Mouse (Mus musculus): Measurements from ENCODE around the gene Aimp2.

Aimp2 gene

GRCm38 (mm10) chr5:143909417-143910400 lies at the start of gene Aimp2, which contains the start of gene Pms2:
Gene Aimp2 (minus strand): TSS chr5:143909847.
Gene Pms2 (plus strand): TSS chr5:143909964.
- peak; percentile 96 for DNase-seq

DNA sequence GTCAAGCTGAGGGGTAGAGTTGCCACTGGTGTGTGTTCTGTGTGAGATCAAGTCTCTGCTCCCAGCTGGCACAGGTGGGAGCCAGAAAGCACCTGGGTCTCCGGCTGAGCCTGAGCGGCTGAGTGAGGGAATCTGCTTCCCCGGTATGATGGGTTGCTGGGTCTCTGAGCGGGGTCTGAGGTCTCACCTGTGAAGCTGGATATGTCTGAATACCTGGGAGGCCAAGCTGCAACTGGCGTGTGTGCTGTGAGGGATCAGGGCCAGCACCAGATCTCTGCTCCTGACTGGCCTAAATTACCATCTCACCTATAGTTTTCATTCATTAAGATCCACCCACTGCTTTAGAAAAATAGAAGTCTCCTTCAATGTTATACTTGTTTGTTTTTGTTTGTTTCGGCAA lies 47.5 kb upstream of the Aimp2 start:
- no peak for DNase-seq

DNA sequence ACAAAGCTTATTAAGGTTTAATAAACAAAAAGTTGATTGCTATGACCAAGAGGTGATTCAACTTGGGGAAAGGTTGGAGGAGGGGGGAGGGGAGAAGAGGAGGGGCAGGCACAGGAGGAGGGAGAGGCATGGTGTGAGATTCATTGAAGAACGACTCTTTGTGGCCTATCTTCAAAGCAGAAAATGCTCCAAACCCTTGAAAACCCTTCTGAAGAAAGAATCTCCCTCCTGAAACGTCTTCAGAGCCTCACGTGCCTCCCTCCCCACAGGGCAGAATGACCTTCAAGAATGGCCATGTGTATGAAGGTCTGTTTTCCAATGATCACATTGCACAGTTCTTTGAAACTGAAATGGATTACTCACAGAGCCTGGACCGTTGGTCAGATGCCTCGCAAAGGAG lies 40.4 kb upstream of the Aimp2 start:
- no peak for DNase-seq

- no peak for DNase-seq
These were observed 38.7 kb upstream of the Aimp2 start for GRCm38 (mm10) chr5:143948361-143948760.

- peak; percentile 78 for DNase-seq
These were observed 33.8 kb upstream of the Aimp2 start for GRCm38 (mm10) chr5:143943231-143944125.

DNA sequence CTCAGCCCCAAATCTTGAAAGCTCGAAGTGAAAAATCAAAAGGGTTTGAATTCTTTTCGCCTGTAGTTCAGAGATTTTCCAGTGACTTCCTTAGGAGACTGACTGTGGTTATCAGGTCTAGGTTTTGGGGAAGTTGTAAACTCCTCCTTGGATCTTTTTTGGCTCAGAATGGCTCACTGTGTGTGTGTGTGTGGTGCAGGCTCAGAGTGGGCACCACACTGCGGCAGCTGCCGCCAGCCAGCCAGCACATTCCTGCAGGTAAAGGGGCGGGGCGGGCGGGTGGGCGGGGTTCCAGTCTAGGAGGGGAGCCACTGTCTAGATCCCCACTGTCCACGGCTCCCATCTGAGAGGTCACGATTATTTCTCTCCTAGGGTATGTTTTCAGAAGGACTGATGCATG lies 31.9 kb upstream of the Aimp2 start:
- no peak for DNase-seq

DNA sequence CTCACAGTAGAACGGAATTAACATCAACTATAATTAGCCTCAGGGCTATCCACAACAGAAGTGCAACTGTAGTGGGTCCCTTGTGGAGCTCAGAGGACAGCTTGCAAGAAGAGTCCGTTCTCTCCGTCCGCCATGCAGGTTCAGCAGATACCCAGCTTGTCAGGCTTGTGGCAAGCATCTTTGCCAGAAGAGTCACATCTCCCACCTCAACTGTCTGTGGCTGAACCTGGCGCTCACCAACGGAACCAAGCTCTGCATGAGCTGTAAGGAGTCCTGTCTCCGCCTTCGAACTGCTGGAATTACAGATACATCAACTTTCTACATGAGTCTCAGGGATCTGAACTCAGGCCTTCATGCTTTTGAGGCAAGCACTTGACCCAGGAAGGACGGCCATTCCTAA lies 26.5 kb upstream of the Aimp2 start:
- no peak for DNase-seq

- no peak for DNase-seq
These were observed 24.2 kb upstream of the Aimp2 start for GRCm38 (mm10) chr5:143933875-143934274.

DNA sequence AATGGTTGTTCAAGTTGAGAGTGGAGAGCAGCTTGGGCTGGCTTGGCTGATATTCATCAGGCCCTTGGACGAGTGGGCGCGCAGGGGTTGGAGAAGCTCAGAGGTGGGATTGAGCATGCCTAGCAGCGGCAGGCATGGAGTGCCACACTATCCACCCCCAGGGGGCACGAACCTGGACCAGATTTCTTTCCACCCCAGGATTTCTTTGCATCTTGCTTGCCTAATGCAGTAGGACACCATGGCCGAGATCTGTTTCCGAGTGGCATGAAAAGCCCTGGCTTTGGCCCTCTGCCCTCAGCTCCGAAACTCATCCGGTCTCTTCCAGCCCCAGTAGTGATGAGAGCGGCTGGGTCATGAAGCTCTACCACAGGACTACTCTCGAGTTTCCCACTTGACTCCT lies 23.8 kb upstream of the Aimp2 start:
- DNase-seq = no peak

GRCm38 (mm10) chr5:143932831-143933230 lies 23.2 kb upstream of the Aimp2 start, which contains the start of gene Rsph10b:
Gene Rsph10b (plus strand): TSS chr5:143933035.
- DNase-seq = no peak

GRCm38 (mm10) chr5:143931863-143932580 lies 22.4 kb upstream of the Aimp2 start:
- DNase-seq = no peak

GRCm38 (mm10) chr5:143930656-143931055 lies 21.0 kb upstream of the Aimp2 start:
- DNase-seq = no peak

DNA sequence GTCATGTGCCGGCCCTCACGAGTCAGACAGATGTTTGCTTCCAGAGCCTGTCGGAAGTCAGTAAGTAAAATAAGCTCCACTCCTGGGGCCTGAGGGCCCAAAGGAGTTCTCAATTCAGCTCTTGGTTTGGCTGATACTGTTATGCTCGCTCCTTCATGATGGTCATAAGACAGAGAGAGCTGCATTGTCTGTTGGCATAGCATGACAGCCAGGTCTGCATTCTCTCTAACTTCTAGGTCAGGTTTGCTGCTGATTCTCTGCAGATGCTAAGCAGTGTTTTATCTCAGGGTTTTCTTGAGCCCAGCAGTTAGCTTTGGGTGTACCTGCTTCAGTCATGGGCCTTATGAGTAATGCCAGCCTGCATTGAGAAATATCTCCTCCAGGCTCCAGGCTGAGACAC lies 19.6 kb upstream of the Aimp2 start:
- no peak for DNase-seq

GRCm38 (mm10) chr5:143927875-143928274 lies 18.2 kb upstream of the Aimp2 start, which contains the start of gene Gm42421:
Gene Gm42421 (plus strand): TSS chr5:143928175.
- no peak for DNase-seq

GRCm38 (mm10) chr5:143924781-143925452 lies 15.3 kb upstream of the Aimp2 start:
- no peak for DNase-seq

GRCm38 (mm10) chr5:143918120-143918519 lies 8.5 kb upstream of the Aimp2 start:
- no peak for DNase-seq

DNA sequence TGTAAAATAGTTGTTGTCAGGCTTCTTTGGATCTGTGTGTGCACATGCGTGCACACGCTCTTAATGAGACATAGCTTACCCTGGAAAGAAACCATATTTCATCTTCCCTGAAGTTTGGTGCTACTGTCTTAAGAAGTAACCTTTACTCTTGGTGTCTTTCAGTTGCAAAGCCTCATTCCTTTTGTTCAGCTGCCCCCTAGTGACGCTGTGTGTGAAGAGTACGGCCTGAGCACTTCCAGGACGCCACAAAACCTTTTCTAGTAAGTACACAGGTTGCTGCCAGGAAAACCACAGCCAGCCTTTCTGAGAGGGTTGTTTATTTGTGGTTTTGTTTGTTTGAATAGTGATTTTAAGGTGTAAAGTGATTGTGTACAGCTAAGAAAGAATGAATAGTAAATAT lies 7.8 kb upstream of the Aimp2 start:
- no peak for DNase-seq

GRCm38 (mm10) chr5:143916221-143916620 lies 6.6 kb upstream of the Aimp2 start:
- no peak for DNase-seq

DNA sequence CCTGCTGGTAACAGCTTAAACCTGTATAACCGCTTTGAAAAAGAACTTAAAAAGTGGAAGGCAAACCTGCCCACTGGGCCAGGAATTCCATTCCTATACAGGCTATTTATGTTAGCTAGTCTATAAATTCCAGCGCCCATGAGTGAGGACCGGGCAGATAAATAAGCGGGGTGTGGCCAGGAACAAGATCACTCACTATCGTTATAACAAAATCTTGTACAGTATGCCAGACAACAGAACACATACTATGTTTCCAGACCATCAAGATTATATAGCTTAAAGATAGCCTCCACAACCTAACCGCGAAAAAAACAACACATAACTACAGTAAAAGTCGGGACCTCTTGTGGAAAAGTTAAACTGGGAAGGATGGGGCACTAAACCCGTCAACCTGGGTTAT lies 721 bp downstream of the Aimp2 start:
- DNase-seq = no peak

DNA sequence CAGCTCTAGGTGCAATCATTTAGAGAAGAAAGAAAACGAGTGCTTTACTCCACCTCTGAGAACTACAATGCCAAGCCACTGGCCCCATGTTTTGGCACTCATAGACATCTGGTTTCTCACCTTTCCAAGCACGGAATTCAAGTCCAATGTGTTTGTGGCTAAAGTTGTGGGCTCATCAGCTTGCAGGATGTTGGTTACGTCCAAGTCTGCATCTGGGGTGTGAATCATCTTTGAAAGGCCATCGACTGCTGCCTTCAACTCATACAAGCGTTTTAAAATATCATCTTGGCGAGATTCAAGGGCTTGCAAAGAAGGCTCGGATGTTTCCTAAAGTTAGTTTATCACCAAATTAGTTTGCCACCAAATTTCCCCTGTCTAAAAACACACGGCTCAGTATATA lies 3.2 kb downstream of the Aimp2 start:
- no peak for DNase-seq

GRCm38 (mm10) chr5:143903813-143904212 lies 5.8 kb downstream of the Aimp2 start:
- no peak for DNase-seq

DNA sequence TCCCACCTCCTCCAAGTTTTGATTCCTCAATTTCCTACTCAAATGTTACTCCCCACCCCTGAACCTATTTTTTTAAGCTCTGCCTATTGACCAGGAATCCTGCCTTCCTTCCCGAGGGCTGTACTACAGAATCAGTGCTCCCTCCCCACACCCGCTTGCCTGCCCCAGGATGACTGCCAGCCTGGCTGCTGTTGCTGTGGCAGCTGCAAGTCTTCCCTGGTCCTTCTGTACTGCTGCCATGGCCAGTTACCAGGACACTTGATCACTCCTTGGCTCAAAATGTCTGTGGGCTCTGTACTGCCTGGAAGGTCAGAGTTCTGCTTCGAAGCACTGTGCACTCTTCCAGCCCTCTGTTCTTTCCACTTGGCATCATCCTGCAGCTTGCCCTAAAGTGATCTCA lies 7.5 kb downstream of the Aimp2 start:
- no peak for DNase-seq
